Mouse (Mus musculus): ENCODE measurements at regions not wholly inside any gene's neighbourhood (a gene's known extent, or its start where the extent isn't known, plus 50 kb on each side); places are given as distances from the start of the nearest gene placed in this dataset.

DNA sequence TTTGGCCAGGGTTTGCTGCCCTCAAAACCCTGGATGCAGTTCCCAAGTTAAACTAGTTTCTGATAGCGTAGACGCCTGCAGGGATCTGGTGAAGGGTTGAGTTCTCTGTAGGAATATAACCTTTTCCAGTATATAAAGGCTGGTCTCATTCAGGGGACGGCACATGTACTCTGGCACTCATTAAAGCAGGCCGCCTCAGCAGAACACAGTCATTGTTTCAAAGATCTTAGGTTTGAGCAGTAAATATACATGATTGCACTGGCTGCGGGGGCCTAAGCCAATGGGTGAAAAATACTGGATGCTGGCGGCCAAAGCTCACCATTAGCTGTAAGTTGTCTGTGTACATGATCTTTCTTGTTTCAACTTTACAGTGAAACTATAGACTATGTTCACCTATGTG lies 137.9 kb upstream of the Klf14 start:
- no peak for TF ChIP-seq MYOD1 (IDR thresholded peaks at IDR 0.05; ENCODE audit: control insufficient read depth, insufficient read length, low read depth)
- TF ChIP-seq MAX (IDR thresholded peaks at IDR 0.05) = no peak
- no peak for TF ChIP-seq MYOG (IDR thresholded peaks at IDR 0.05; ENCODE audit: control insufficient read depth, extremely low read depth, insufficient read length)
- TF ChIP-seq CTCF (IDR thresholded peaks at IDR 0.05; ENCODE audit: control insufficient read depth, insufficient read depth, insufficient read length) = no peak
- Histone ChIP-seq H3ac (ENCODE audit: control insufficient read depth, insufficient read length, low read depth) (no peak overlapping the region), H3K4me3 (ENCODE audit: insufficient read depth, poor library complexity, severe bottlenecking) (no peak overlapping the region), H3K79me3 (ENCODE audit: low read depth) (peaks cover 81% of the 10 kb centered on the region), H3K36me3 (ENCODE audit: control insufficient read depth, insufficient read depth) (peaks cover 84% of the 10 kb centered on the region), H3K27me3 (ENCODE audit: control insufficient read depth, insufficient read depth, insufficient read length) (no peaks in the 10 kb centered on the region), H3K79me2 (ENCODE audit: control insufficient read depth, insufficient read depth) (peaks cover 99% of the 10 kb centered on the region)

DNA sequence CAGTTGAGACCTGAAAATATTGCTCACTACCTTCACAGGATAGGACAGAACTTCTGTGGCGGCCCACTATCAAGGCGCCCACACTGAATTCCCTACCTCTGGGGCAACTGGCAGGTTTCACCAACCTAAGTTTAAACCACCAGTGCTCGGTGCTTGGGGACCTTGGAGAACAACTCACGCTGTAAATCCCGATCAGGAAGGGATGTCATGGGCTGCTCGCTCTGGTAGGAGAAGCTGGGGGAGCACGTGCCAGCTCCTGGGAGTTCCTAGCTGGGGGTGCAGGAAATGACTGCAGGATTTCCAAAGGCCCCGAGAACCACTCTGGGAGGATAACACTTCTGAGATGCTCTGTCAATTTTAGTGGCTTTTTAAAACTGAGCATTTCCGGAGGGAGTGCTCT lies 138.4 kb upstream of the Klf14 start:
- TF ChIP-seq CEBPB (IDR thresholded peaks at IDR 0.05; ENCODE audit: low read depth) (no peak), MYOG (IDR thresholded peaks at IDR 0.05; ENCODE audit: control insufficient read depth, extremely low read depth, insufficient read length) (no peak), CTCF (IDR thresholded peaks at IDR 0.05; ENCODE audit: control insufficient read depth, insufficient read depth, insufficient read length) (no peak), MAX (IDR thresholded peaks at IDR 0.05) (no peak), FOSL1 (IDR thresholded peaks at IDR 0.05; ENCODE audit: insufficient read depth, low read length, poor library complexity, severe bottlenecking) (no peak), USF1 (IDR thresholded peaks at IDR 0.05; ENCODE audit: low read depth) (no peak), MYOD1 (IDR thresholded peaks at IDR 0.05; ENCODE audit: control insufficient read depth, insufficient read length, low read depth) (no peak)
- Histone ChIP-seq H3K36me3 (ENCODE audit: control insufficient read depth, insufficient read depth) (peaks cover 84% of the 10 kb centered on the region), H3K27me3 (ENCODE audit: control insufficient read depth, insufficient read depth, insufficient read length) (no peaks in the 10 kb centered on the region), H3K79me3 (ENCODE audit: low read depth) (peaks cover 85% of the 10 kb centered on the region), H3K79me2 (ENCODE audit: control insufficient read depth, insufficient read depth) (peaks cover 99% of the 10 kb centered on the region), H3K4me3 (ENCODE audit: insufficient read depth, poor library complexity, severe bottlenecking) (no peak overlapping the region), H3ac (ENCODE audit: control insufficient read depth, insufficient read length, low read depth) (no peak overlapping the region)

GRCm38 (mm10) chr6:31098106-31098505 lies 139.2 kb upstream of the Klf14 start:
- Histone ChIP-seq H3ac (ENCODE audit: control insufficient read depth, insufficient read length, low read depth) (no peak overlapping the region), H3K79me3 (ENCODE audit: low read depth) (peaks cover 85% of the 10 kb centered on the region), H3K27me3 (ENCODE audit: control insufficient read depth, insufficient read depth, insufficient read length) (no peaks in the 10 kb centered on the region), H3K4me3 (ENCODE audit: insufficient read depth, poor library complexity, severe bottlenecking) (no peak overlapping the region), H3K79me2 (ENCODE audit: control insufficient read depth, insufficient read depth) (peaks cover 99% of the 10 kb centered on the region), H3K36me3 (ENCODE audit: control insufficient read depth, insufficient read depth) (peaks cover 84% of the 10 kb centered on the region)
- TF ChIP-seq USF1 (IDR thresholded peaks at IDR 0.05; ENCODE audit: low read depth) (no peak), MAX (IDR thresholded peaks at IDR 0.05) (no peak), CTCF (IDR thresholded peaks at IDR 0.05; ENCODE audit: control insufficient read depth, insufficient read depth, insufficient read length) (no peak)

DNA sequence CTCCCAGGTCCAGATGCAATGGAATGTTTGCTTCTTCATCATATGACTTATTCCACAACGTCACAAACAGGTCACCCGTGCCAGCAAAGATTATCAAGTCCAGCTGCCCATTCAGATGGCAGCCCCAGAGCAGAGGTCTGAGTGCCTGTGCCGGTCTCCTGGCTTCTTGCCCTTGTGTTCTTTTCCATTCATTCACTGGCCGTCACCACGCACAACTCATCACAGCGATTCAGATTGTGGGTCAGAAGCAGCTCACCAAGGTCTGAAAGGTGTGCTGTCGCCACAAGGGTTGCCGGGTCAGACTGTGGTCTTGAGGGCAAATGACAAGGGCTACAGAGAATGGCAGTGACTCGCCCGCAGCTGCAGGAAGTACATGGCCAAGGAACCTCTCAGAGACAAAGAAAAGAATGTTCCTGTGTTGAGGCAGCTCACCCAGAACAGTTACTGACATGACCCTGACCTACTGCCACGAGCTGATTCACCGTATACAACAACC lies 141.3 kb upstream of the Klf14 start:
- Histone ChIP-seq H3K4me3 (ENCODE audit: insufficient read depth, poor library complexity, severe bottlenecking) (no peak overlapping the region), H3K79me3 (ENCODE audit: low read depth) (peaks cover 87% of the 10 kb centered on the region), H3K36me3 (ENCODE audit: control insufficient read depth, insufficient read depth) (peaks cover 86% of the 10 kb centered on the region), H3K79me2 (ENCODE audit: control insufficient read depth, insufficient read depth) (peaks cover 99% of the 10 kb centered on the region), H3K27me3 (ENCODE audit: control insufficient read depth, insufficient read depth, insufficient read length) (no peaks in the 10 kb centered on the region), H3ac (ENCODE audit: control insufficient read depth, insufficient read length, low read depth) (peak overlapping the region; percentile 15)
- TF ChIP-seq CEBPB (IDR thresholded peaks at IDR 0.05; ENCODE audit: low read depth) (no peak), CTCF (IDR thresholded peaks at IDR 0.05; ENCODE audit: control insufficient read depth, insufficient read depth, insufficient read length) (no peak), MYOD1 (IDR thresholded peaks at IDR 0.05; ENCODE audit: control insufficient read depth, insufficient read length, low read depth) (peak; percentile 72), MAX (IDR thresholded peaks at IDR 0.05) (peak; percentile 45), FOSL1 (IDR thresholded peaks at IDR 0.05; ENCODE audit: insufficient read depth, low read length, poor library complexity, severe bottlenecking) (no peak), MYOG (IDR thresholded peaks at IDR 0.05; ENCODE audit: control insufficient read depth, extremely low read depth, insufficient read length) (no peak), USF1 (IDR thresholded peaks at IDR 0.05; ENCODE audit: low read depth) (peak; percentile 73)

DNA sequence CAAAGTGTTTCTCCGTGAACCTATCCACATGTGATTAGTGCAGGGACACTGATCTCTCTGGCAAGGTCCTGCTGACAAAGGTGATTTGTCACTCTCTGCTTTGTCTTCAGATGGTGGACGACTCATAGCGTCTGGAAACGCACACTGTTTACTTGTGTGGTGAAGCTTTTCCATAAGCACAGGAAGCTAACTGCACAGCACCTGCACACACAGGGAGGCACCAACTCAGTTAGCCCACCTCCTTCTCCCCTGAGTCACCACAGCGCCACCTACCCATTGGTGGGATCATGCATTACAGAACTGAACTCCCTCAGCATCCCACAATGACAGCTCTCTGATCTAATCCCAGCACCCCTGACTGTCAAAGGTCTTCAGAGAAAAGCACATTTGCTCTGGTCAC lies 141.9 kb upstream of the Klf14 start:
- TF ChIP-seq CEBPB (IDR thresholded peaks at IDR 0.05; ENCODE audit: low read depth) = no peak
- TF ChIP-seq FOSL1 (IDR thresholded peaks at IDR 0.05; ENCODE audit: insufficient read depth, low read length, poor library complexity, severe bottlenecking) = no peak
- TF ChIP-seq USF1 (IDR thresholded peaks at IDR 0.05; ENCODE audit: low read depth) = no peak
- TF ChIP-seq CTCF (IDR thresholded peaks at IDR 0.05; ENCODE audit: control insufficient read depth, insufficient read depth, insufficient read length) = no peak
- TF ChIP-seq MYOG (IDR thresholded peaks at IDR 0.05; ENCODE audit: control insufficient read depth, extremely low read depth, insufficient read length) = no peak
- Histone ChIP-seq H3K79me3 (ENCODE audit: low read depth) (peaks cover 87% of the 10 kb centered on the region), H3ac (ENCODE audit: control insufficient read depth, insufficient read length, low read depth) (peak overlapping the region; percentile 4), H3K79me2 (ENCODE audit: control insufficient read depth, insufficient read depth) (peaks cover 99% of the 10 kb centered on the region), H3K4me3 (ENCODE audit: insufficient read depth, poor library complexity, severe bottlenecking) (no peak overlapping the region), H3K27me3 (ENCODE audit: control insufficient read depth, insufficient read depth, insufficient read length) (no peaks in the 10 kb centered on the region), H3K36me3 (ENCODE audit: control insufficient read depth, insufficient read depth) (peaks cover 87% of the 10 kb centered on the region)

GRCm38 (mm10) chr6:31106144-31106836 lies 147.4 kb upstream of the Klf14 start:
- Histone ChIP-seq H3ac (ENCODE audit: control insufficient read depth, insufficient read length, low read depth) (peak overlapping the region; percentile 53), H3K4me3 (ENCODE audit: insufficient read depth, poor library complexity, severe bottlenecking) (no peak overlapping the region), H3K27me3 (ENCODE audit: control insufficient read depth, insufficient read depth, insufficient read length) (no peaks in the 10 kb centered on the region), H3K36me3 (ENCODE audit: control insufficient read depth, insufficient read depth) (peaks cover 74% of the 10 kb centered on the region), H3K79me2 (ENCODE audit: control insufficient read depth, insufficient read depth) (peaks cover 99% of the 10 kb centered on the region), H3K79me3 (ENCODE audit: low read depth) (peaks cover 94% of the 10 kb centered on the region)
- TF ChIP-seq FOSL1 (IDR thresholded peaks at IDR 0.05; ENCODE audit: insufficient read depth, low read length, poor library complexity, severe bottlenecking) = no peak
- TF ChIP-seq MYOD1 (IDR thresholded peaks at IDR 0.05; ENCODE audit: control insufficient read depth, insufficient read length, low read depth) = no peak
- TF ChIP-seq CEBPB (IDR thresholded peaks at IDR 0.05; ENCODE audit: low read depth) = no peak
- no peak for TF ChIP-seq MYOG (IDR thresholded peaks at IDR 0.05; ENCODE audit: control insufficient read depth, extremely low read depth, insufficient read length)
- no peak for TF ChIP-seq CTCF (IDR thresholded peaks at IDR 0.05; ENCODE audit: control insufficient read depth, insufficient read depth, insufficient read length)
- peak; percentile 51 for TF ChIP-seq USF1 (IDR thresholded peaks at IDR 0.05; ENCODE audit: low read depth)
- peak; percentile 25 for TF ChIP-seq MAX (IDR thresholded peaks at IDR 0.05)

Measured in C2C12 (cell line).